Mouse (Mus musculus) kidney, postnatal 36 days (tissue): ENCODE data around the gene Polr2b.
A peak's percentile ranks its signal among the peaks of the same experiment; 100 is the strongest.

Source experiments
- DNase-seq, 2 experiments: peaks; one replicate each; pipeline ENCODE4 v3.0.0; 2021 to 2022; ENCODE audit warnings: mixed read lengths in 2 of 2

Gene Polr2b

GRCm38 (mm10) chr5:77309924-77310772 lies at the start of gene Polr2b, which contains the start of gene Noa1:
Polr2b (plus strand) TSS chr5:77310147.
Noa1 (minus strand) TSS chr5:77310084.
- peak; percentile 98 to 99 for DNase-seq

DNA sequence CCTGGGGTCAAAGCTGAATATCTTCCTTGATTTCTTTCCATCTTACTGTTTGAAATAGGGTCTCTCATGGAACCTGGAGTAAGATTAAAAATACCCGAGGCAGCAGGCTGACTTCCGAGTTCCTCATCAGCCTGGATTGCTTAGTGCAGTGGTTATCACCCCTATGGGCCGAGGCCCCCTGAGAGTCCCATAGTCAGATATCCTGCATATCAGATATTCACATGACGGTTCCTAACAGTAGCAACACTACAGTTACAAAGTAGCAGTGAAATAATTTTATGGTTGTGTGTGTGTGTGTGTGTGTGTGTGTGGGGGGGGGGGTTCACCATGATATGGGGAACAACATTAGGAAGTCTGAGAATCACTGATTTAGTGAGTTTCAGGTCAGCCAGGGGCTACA lies 48.8 kb upstream of the Polr2b start:
- no peak for DNase-seq

DNA sequence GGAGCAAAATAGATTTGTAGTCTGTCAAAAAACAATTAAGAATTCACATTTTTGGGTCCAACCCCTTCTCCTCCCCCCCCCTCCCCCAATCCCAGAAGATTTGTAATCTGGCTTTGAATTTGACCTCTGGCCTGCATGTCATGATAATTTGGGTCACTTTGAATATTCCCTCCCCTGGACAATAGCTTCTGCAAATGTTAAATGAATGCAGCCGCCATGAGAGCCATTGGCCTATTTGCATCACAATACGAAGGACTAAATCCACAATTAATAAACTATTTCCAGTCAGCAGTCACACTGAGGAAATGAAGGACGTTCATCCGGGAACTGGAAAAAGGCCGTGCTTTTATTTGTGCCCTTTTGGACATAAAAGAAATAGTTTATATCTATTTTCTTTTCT lies 47.8 kb upstream of the Polr2b start:
- DNase-seq, result no peak

DNA sequence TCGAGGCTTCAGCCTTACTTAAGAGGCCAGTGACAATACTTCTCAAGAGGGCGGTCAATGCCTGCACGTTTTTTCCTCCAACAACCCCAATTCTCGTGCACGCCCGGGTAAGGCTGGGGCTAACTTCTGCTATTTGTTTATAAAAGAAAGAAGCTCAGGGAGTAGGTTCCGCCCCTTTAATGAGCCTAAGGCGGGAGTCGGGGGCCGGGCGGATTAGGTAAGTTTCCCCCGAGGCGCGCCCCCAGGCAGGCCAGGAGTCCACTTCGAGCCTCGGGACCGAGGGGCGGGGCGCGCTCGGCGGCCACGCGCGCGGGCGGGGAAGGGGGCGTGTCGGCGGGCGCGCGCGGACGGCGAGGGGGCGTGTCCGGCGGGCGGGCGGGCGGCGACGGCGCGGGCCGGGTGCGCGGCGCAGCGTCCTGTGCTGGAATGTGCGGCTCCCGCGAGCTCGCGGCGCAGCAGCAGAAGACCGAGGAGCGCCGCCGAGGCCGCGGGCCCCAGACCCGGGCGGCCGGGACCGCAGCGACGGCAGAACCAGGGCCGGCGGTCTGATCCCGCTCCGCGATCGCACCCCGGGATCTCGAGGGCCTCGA lies 44.8 kb upstream of the Polr2b start, which contains the start of gene Rest:
Gene Rest (plus strand): TSS at position 411 of the 590 bp plus-strand sequence.
- peak; percentile 87 to 92 for DNase-seq

DNA sequence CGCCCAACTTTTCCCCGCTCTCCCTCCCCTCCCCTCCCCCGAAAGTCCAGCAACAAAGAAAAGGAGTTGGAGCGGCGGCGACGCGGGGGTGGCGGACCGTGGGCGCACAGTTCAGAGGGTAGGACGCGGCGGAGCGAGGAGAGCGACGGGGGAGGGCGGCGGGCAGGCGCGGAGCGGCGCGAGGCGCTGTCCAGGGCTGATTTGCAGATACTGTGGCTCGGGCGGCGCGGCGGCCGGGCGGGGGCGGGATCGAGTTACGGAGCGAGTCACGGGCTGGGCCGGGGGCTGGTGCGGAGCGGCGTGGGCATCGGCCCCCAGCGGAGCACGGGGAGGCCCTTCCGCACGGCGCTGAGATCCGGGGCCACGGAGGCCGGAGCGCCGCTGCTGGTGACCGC lies 44.3 kb upstream of the Polr2b start:
- peak; percentile 79 to 88 for DNase-seq

DNA sequence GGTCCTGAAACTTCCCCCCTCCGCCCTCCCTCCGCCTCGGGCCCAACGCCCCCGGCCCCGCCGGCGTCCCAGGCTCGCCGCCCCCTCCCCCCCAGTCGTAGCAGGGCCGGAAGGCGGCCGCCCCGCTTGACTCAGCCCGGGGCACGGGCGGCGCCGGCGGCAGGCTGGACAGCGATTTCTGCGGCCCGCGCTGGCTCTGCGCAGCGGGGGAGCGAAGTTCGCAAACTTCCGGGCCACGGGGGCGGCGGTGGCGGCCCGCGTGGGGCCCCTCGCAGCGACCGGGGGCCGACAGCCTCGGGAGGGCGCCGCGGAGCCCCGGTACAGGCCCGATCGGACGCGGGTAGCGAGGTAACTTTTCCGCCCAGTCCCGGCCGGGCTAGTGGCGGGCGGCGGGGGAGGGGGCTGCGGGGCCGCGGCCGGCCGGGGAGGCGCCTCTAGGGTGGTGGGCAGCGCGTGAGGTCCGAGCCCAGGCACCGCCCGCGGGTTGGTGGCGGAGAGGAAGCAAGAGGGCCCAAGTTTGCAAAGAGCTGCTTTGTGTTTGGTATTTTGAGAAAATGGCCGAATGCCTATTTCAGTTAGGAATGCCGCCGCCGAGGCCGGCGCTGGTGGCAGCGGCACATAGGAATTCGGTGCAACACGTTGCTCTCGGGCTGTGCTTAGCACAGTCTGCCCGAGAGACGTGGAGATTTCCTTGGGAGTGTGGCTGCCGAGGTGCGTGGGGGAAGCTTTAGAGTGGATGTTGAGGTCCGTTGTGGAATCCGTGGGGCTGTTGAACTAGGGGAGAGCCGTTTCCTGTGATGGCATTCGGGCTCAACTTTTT lies 43.7 kb upstream of the Polr2b start:
- peak; percentile 50 to 80 for DNase-seq

- DNase-seq, result peak in 1 of 2 experiments; percentile 39
Observed at GRCm38 (mm10) chr5:77266886-77267401, 43.0 kb upstream of the Polr2b start.

GRCm38 (mm10) chr5:77267441-77267840 lies 42.5 kb upstream of the Polr2b start:
- DNase-seq, result no peak

DNA sequence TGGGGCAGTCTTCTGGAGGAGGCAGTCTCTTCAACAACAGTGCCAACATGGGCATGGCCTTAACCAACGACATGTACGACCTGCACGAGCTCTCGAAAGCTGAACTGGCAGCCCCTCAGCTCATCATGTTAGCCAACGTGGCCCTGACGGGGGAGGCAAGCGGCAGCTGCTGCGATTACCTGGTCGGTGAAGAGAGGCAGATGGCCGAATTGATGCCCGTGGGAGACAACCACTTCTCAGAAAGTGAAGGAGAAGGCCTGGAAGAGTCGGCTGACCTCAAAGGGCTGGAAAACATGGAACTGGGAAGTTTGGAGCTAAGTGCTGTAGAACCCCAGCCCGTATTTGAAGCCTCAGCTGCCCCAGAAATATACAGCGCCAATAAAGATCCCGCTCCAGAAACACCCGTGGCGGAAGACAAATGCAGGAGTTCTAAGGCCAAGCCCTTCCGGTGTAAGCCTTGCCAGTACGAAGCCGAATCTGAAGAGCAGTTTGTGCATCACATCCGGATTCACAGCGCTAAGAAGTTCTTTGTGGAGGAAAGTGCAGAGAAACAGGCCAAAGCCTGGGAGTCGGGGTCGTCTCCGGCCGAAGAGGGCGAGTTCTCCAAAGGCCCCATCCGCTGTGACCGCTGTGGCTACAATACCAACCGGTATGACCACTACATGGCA lies 41.9 kb upstream of the Polr2b start:
- DNase-seq, result no peak

- peak in 1 of 2 experiments; percentile 31 for DNase-seq
Observed at GRCm38 (mm10) chr5:77269399-77269798, 40.5 kb upstream of the Polr2b start.

DNA sequence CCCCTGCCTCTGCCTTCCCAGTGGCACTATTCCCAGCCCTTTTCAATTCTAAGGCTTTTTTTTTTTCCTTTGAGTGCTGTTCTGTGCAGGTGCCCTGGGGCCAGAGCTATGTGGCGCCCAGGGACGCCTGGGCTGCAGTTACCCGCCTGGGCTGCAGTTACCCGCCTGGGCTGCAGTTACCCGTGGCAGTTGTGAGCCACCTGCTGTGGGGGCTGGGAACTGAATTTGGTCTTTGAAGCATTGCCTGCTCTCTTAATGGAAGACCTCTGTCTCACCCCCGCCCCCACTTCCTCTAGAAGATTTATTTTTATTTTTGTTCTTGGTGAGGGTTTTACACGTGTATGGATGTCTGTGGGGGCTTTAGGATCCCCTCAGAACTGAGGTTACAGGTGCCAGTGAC lies 36.8 kb upstream of the Polr2b start:
- peak in 1 of 2 experiments; percentile 30 for DNase-seq

DNA sequence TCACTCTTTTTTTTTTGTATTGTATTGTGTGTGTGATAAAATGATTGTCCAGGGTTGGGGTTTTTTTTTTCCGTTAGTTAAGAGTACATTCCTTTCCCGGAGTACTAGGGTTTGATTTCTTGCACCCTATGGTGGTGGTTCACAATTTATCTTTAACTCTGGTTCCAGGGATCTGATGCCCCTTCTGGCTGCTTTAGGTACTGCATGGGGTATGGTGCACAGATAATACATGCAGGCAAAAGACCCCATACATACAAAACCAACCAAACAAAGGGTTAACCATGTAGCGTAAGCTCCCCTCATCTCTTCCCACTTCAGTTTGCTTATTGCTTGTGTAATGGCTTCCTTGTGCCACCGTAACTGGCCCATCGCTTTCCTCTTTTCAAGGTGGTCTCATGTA lies 34.0 kb upstream of the Polr2b start:
- peak; percentile 21 to 73 for DNase-seq

- DNase-seq, result no peak
Observed at GRCm38 (mm10) chr5:77277204-77277603, 32.7 kb upstream of the Polr2b start.

DNA sequence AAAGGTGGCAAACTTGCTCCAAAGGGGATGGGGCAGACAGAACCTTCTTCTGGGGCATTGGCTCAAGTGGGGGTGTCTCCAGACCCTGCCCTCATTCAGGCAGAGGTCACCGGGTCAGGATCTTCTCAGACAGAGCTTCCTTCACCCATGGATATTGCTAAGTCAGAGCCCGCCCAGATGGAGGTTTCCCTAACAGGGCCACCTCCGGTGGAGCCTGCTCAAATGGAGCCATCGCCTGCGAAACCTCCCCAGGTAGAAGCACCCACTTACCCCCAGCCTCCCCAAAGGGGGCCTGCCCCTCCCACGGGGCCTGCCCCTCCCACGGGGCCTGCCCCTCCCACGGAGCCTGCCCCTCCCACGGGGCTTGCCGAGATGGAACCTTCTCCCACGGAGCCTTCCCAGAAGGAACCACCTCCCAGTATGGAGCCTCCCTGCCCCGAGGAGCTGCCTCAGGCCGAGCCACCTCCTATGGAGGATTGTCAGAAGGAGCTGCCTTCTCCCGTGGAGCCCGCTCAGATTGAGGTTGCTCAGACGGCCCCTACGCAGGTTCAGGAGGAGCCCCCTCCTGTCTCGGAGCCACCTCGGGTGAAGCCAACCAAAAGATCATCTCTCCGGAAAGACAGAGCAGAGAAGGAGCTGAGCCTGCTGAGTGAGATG lies 28.3 kb upstream of the Polr2b start:
- no peak for DNase-seq

- no peak for DNase-seq
Observed at GRCm38 (mm10) chr5:77282242-77282641, 27.7 kb upstream of the Polr2b start.

GRCm38 (mm10) chr5:77285685-77286084 lies 24.3 kb upstream of the Polr2b start:
- no peak for DNase-seq

DNA sequence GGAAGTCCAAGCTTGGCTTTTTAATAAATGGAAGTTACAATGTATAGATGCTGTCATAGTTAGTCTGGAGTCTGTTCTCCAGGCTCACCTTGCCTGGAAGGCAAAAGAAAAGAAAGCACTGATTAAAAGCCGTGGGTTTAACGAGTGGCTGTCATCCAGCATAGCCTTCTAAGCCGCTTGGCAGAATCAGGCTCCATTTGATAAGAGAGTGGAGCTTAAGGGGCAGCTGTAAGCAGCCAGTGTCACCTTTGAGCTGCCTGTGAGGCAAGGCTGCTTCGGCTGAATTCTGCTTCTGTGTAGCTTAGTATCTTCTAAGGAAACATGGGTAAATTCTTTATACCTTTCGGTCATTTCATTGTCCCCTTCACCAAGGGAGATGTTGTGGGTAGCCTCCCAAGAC lies 23.0 kb upstream of the Polr2b start:
- DNase-seq, result no peak

DNA sequence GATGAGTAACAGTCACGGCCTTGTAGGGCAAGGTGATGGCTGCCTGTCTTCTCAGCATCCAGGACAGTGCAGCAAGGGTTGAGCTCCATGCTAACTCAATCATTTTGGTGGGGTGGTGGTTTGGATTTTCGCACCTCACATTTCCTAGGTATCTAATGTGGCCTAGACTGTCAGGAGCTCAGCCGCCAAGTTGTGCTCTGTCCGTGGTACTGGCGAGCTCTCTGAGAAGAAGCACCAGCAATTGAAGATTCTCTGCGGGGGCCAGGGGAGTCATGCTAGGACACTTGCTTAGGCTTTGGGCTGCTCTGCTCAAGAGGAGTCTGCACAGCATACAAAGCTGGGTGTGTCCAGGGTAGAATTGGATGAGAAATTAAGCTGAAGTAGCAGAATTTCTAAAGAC lies 22.0 kb upstream of the Polr2b start:
- DNase-seq, result peak in 1 of 2 experiments; percentile 25

DNA sequence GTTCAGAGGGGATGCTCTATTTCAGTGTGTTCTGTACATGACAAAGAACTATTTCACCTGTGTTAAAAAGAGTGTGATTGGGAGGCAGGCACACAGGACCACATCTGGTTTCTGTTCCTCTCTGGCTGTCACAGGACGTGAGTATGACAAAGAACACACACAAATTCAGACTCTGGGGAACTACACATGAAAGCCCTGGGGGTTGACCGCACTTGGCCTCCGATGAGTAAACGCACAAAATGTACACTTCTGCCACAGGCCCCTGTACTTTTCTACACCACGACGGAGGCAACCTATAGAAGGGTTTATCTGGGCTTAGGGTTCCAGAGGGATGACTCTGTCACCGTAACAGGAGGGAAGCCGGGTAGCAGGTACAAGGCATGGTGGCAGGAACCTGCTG lies 20.3 kb upstream of the Polr2b start:
- no peak for DNase-seq

- no peak for DNase-seq
Observed at GRCm38 (mm10) chr5:77290606-77291005, 19.3 kb upstream of the Polr2b start.

GRCm38 (mm10) chr5:77292803-77293522 lies 17.0 kb upstream of the Polr2b start:
- no peak for DNase-seq
